Mouse (Mus musculus): ENCODE data around the gene Csnk1e. TPM values are rescaled to one million over a fixed set of nuclear protein-coding genes. Genes with fewer than 3 reads are reported as not detected.

The Csnk1e gene
- polyA plus RNA-seq, 1 experiment from 2014 or later: 170 TPM

GRCm38 (mm10) chr15:79440651-79441330, 14.6 kb downstream of the Csnk1e start:
- peaks cover 45% of the 10 kb centered on the region for H3K36me3 ChIP-seq
- no peaks in the 10 kb centered on the region for H3K27me3 ChIP-seq (ENCODE audit: low read depth, poor library complexity, severe bottlenecking)
- 29% methylated on average over 11 of the region's 11 CpGs for WGBS
- H3K9me3 ChIP-seq (replicated peaks): no peaks in the 10 kb centered on the region
- DNase-seq (ENCODE audit: low spot score): no peak
- peak overlapping the region; percentile 98 for H3K4me3 ChIP-seq
- peaks cover 73% of the 10 kb centered on the region for H3K4me1 ChIP-seq
- peak overlapping the region; percentile 100 for H3K27ac ChIP-seq

- WGBS: 86% methylated on average over 4 of the region's 4 CpGs
- Histone ChIP-seq H3K27me3 (ENCODE audit: low read depth, poor library complexity, severe bottlenecking) (no peaks in the 10 kb centered on the region), H3K9me3 (replicated peaks) (no peaks in the 10 kb centered on the region), H3K4me1 (peaks cover 79% of the 10 kb centered on the region), H3K36me3 (peaks cover 50% of the 10 kb centered on the region), H3K4me3 (peak overlapping the region; percentile 98), H3K27ac (peak overlapping the region; percentile 100)
- no peak for DNase-seq (ENCODE audit: low spot score)
Measured at GRCm38 (mm10) chr15:79440223-79440622, 15.1 kb downstream of the Csnk1e start.

GRCm38 (mm10) chr15:79439386-79439785, 16.0 kb downstream of the Csnk1e start:
- DNase-seq (ENCODE audit: low spot score): no peak
- Histone ChIP-seq H3K27me3 (ENCODE audit: low read depth, poor library complexity, severe bottlenecking) (no peaks in the 10 kb centered on the region), H3K36me3 (peaks cover 59% of the 10 kb centered on the region), H3K9me3 (replicated peaks) (no peaks in the 10 kb centered on the region; the same call in 1 of the 2 replicates), H3K27ac (no peak overlapping the region; the same call in none of the 2 replicates), H3K4me3 (peak overlapping the region; percentile 98), H3K4me1 (peaks cover 76% of the 10 kb centered on the region)
- 81% methylated on average over 4 of the region's 4 CpGs for WGBS

GRCm38 (mm10) chr15:79438816-79439215, 16.6 kb downstream of the Csnk1e start:
- Histone ChIP-seq H3K27ac (no peak overlapping the region), H3K4me1 (peaks cover 71% of the 10 kb centered on the region), H3K36me3 (peaks cover 64% of the 10 kb centered on the region), H3K9me3 (replicated peaks) (no peaks in the 10 kb centered on the region; the same call in 1 of the 2 replicates), H3K27me3 (ENCODE audit: low read depth, poor library complexity, severe bottlenecking) (no peaks in the 10 kb centered on the region), H3K4me3 (peak overlapping the region; percentile 98)
- 78% methylated on average over 8 of the region's 8 CpGs for WGBS
- DNase-seq (ENCODE audit: low spot score): no peak

- H3K27me3 ChIP-seq (ENCODE audit: low read depth, poor library complexity, severe bottlenecking): no peaks in the 10 kb centered on the region
- WGBS: 84% methylated on average over 6 of the region's 6 CpGs
- no peak overlapping the region for H3K27ac ChIP-seq
- DNase-seq (ENCODE audit: low spot score): no peak
- H3K4me3 ChIP-seq: peak overlapping the region; percentile 98; the same call in 1 of the 2 replicates
- peaks cover 67% of the 10 kb centered on the region for H3K4me1 ChIP-seq
- H3K36me3 ChIP-seq: peaks cover 69% of the 10 kb centered on the region
- H3K9me3 ChIP-seq (replicated peaks): no peaks in the 10 kb centered on the region; the same call in 1 of the 2 replicates
Measured at GRCm38 (mm10) chr15:79438209-79438810, 17.1 kb downstream of the Csnk1e start.

GRCm38 (mm10) chr15:79437541-79438208, 17.7 kb downstream of the Csnk1e start:
- H3K4me1 ChIP-seq: peaks cover 60% of the 10 kb centered on the region
- 0 out of 2 replicates have a peak overlapping the region, but pooled peaks have one; percentile 98 for H3K4me3 ChIP-seq
- DNase-seq (ENCODE audit: low spot score): no peak
- peaks cover 76% of the 10 kb centered on the region for H3K36me3 ChIP-seq
- no peaks in the 10 kb centered on the region for H3K27me3 ChIP-seq (ENCODE audit: low read depth, poor library complexity, severe bottlenecking)
- H3K27ac ChIP-seq: no peak overlapping the region
- WGBS: 84% methylated on average over 12 of the region's 12 CpGs
- no peaks in the 10 kb centered on the region; the same call in 1 of the 2 replicates for H3K9me3 ChIP-seq (replicated peaks)

- Histone ChIP-seq H3K4me1 (peaks cover 53% of the 10 kb centered on the region), H3K27me3 (ENCODE audit: low read depth, poor library complexity, severe bottlenecking) (no peaks in the 10 kb centered on the region), H3K9me3 (replicated peaks) (no peaks in the 10 kb centered on the region; the same call in 1 of the 2 replicates), H3K4me3 (no peak overlapping the region), H3K27ac (0 out of 2 replicates have a peak overlapping the region, but pooled peaks have one; percentile 4), H3K36me3 (peaks cover 88% of the 10 kb centered on the region)
- 75% methylated on average over 7 of the region's 7 CpGs for WGBS
- DNase-seq (ENCODE audit: low spot score): no peak
Measured at GRCm38 (mm10) chr15:79436481-79436921, 18.9 kb downstream of the Csnk1e start.

GRCm38 (mm10) chr15:79435191-79435671, 20.1 kb downstream of the Csnk1e start:
- DNase-seq (ENCODE audit: low spot score): no peak
- no peak overlapping the region for H3K27ac ChIP-seq
- peaks cover 46% of the 10 kb centered on the region for H3K4me1 ChIP-seq
- WGBS: 59% methylated on average over 7 of the region's 7 CpGs
- H3K4me3 ChIP-seq: no peak overlapping the region
- H3K27me3 ChIP-seq (ENCODE audit: low read depth, poor library complexity, severe bottlenecking): no peaks in the 10 kb centered on the region
- no peaks in the 10 kb centered on the region; the same call in 1 of the 2 replicates for H3K9me3 ChIP-seq (replicated peaks)
- peaks cover 99% of the 10 kb centered on the region for H3K36me3 ChIP-seq

- Histone ChIP-seq H3K9me3 (replicated peaks) (no peaks in the 10 kb centered on the region; the same call in 1 of the 2 replicates), H3K4me3 (no peak overlapping the region), H3K27me3 (ENCODE audit: low read depth, poor library complexity, severe bottlenecking) (no peaks in the 10 kb centered on the region), H3K4me1 (peaks cover 22% of the 10 kb centered on the region), H3K36me3 (peaks cover 100% of the 10 kb centered on the region), H3K27ac (peak overlapping the region; percentile 30; the same call in 1 of the 2 replicates)
- no peak for DNase-seq (ENCODE audit: low spot score)
- 83% methylated on average over 21 of the region's 21 CpGs for WGBS
Measured at GRCm38 (mm10) chr15:79432892-79433291, 22.5 kb downstream of the Csnk1e start.

GRCm38 (mm10) chr15:79432328-79432727, 23.0 kb downstream of the Csnk1e start:
- 89% methylated on average over 11 of the region's 11 CpGs for WGBS
- Histone ChIP-seq H3K27me3 (ENCODE audit: low read depth, poor library complexity, severe bottlenecking) (no peaks in the 10 kb centered on the region), H3K27ac (no peak overlapping the region; the same call in 1 of the 2 replicates), H3K4me1 (peaks cover 17% of the 10 kb centered on the region), H3K9me3 (replicated peaks) (no peaks in the 10 kb centered on the region; the same call in 1 of the 2 replicates), H3K4me3 (no peak overlapping the region), H3K36me3 (peaks cover 100% of the 10 kb centered on the region)
- no peak for DNase-seq (ENCODE audit: low spot score)

GRCm38 (mm10) chr15:79431925-79432324, 23.4 kb downstream of the Csnk1e start:
- no peak for DNase-seq (ENCODE audit: low spot score)
- H3K9me3 ChIP-seq (replicated peaks): no peaks in the 10 kb centered on the region; the same call in 1 of the 2 replicates
- no peak overlapping the region for H3K4me3 ChIP-seq
- peaks cover 13% of the 10 kb centered on the region for H3K4me1 ChIP-seq
- H3K27ac ChIP-seq: no peak overlapping the region
- H3K27me3 ChIP-seq (ENCODE audit: low read depth, poor library complexity, severe bottlenecking): no peaks in the 10 kb centered on the region
- WGBS: 74% methylated on average over 7 of the region's 7 CpGs
- peaks cover 100% of the 10 kb centered on the region for H3K36me3 ChIP-seq

- Histone ChIP-seq H3K36me3 (peaks cover 100% of the 10 kb centered on the region), H3K4me3 (no peak overlapping the region), H3K9me3 (replicated peaks) (no peaks in the 10 kb centered on the region; the same call in 1 of the 2 replicates), H3K27me3 (ENCODE audit: low read depth, poor library complexity, severe bottlenecking) (no peaks in the 10 kb centered on the region), H3K27ac (no peak overlapping the region), H3K4me1 (peaks cover 3% of the 10 kb centered on the region)
- DNase-seq (ENCODE audit: low spot score): no peak
- 80% methylated on average over 10 of the region's 10 CpGs for WGBS
Measured at GRCm38 (mm10) chr15:79430461-79431000, 24.8 kb downstream of the Csnk1e start.

Data from limb, embryonic 10.5 days (tissue).